Mouse (Mus musculus) liver, embryonic 15.5 days (tissue): ENCODE data around the gene Hax1. TPM values are rescaled to one million over a fixed set of nuclear protein-coding genes. Genes with fewer than 3 reads are reported as not detected.

ENCODE experiments used
- ATAC-seq: fragments of 200-750 bp; cut with Nextera tagmentation; 2 replicates; pipeline ENCODE4 v1.8.0; 2017; ENCODE audit warnings: moderate number of reproducible peaks, mild to moderate bottlenecking, moderate library complexity; ENCODE audit not compliant: insufficient read depth
- H3K27ac ChIP-seq: fragments of 300-500 bp; sonication (generic); replicated peaks from 2 replicates; pipeline ENCODE4 v1.5.1; 2015; ENCODE audit warnings: mild to moderate bottlenecking, inconsistent platforms
- H3K27me3 ChIP-seq: fragments of 300-500 bp; sonication (generic); 2 replicates; pipeline ENCODE4 v1.6.1; 2015; ENCODE audit warnings: mild to moderate bottlenecking, inconsistent platforms
- H3K36me3 ChIP-seq: fragments of 300-500 bp; sonication (generic); replicated peaks from 2 replicates; pipeline ENCODE4 v1.6.1; 2015; ENCODE audit warnings: moderate library complexity, mild to moderate bottlenecking, inconsistent platforms
- H3K4me1 ChIP-seq: fragments of 300-500 bp; sonication (generic); replicated peaks from 2 replicates; pipeline ENCODE4 v1.6.1; 2015; ENCODE audit warnings: inconsistent platforms
- H3K4me2 ChIP-seq: fragments of 300-500 bp; sonication (generic); 2 replicates; pipeline ENCODE4 v1.6.1; 2015; ENCODE audit warnings: moderate library complexity, mild to moderate bottlenecking, inconsistent platforms
- H3K4me3 ChIP-seq: fragments of 300-500 bp; sonication (generic); replicated peaks from 2 replicates; pipeline ENCODE4 v1.5.1; 2015; ENCODE audit warnings: mild to moderate bottlenecking, inconsistent platforms
- H3K9ac ChIP-seq: fragments of 300-500 bp; sonication (generic); 2 replicates; pipeline ENCODE4 v1.6.1; 2015; ENCODE audit warnings: moderate library complexity, mild to moderate bottlenecking, inconsistent platforms
- H3K9me3 ChIP-seq: fragments of 300-500 bp; sonication (generic); replicated peaks from 2 replicates; pipeline ENCODE4 v1.6.1; 2016; ENCODE audit warnings: inconsistent platforms
- WGBS: fragments of 180-500 bp; shearing (Covaris S2); methylation state at CpG from one replicate; pipeline ENCODE4 v1.1.7; 2015; ENCODE audit warnings: mixed read lengths; ENCODE audit not compliant: insufficient replicate concordance; 5-methylcytosine and 5-hydroxymethylcytosine counted together
- microRNA-seq: library from miRNA; unstranded; fragments of <30 nt; microRNA quantifications from one replicate; pipeline ENCODE4, GENCODE M21; 2016
- polyA plus RNA-seq: library from polyadenylated mRNA; unstranded; fragments of >200 nt; fragmentation: Nextera tagmentation; extraction: Ambion mirVana; gene quantifications from 2 replicates; pipeline ENCODE4 v1.2.1, GENCODE M21; 2015

Gene Hax1
- polyA plus RNA-seq, 1 experiment from 2014 or later = 124 TPM

DNA sequence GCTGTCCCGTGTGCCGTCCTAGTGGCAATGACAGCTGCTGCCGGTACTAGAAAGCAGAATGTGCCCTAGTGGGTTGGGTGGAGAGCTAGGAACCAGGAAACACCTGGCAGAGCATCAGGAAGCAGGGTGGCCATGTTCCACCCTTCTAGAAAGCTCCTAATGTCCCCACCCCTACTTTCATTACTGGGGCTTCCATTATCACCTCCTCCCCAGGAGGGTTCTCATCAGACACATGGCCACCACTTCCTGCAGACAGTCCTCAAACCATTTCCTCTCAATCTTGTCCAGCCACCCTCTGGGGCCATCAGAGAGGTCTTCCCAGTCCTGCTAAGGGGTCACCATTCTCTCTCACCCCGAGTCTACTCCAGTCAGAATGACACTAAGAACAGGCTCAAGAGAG lies 37.1 kb downstream of the Hax1 start:
- Histone ChIP-seq H3K9me3 (no peaks in the 10 kb centered on the region), H3K27me3 (peaks cover 62% of the 10 kb centered on the region), H3K9ac (no peak overlapping the region), H3K4me2 (peak overlapping the region; percentile 77), H3K4me3 (peak overlapping the region; percentile 61; the same call in 1 of the 2 replicates), H3K36me3 (no peaks in the 10 kb centered on the region), H3K27ac (no peak overlapping the region), H3K4me1 (peaks cover 44% of the 10 kb centered on the region)
- 9% methylated on average over 4 of the region's 4 CpGs for WGBS
- no peak for ATAC-seq

DNA sequence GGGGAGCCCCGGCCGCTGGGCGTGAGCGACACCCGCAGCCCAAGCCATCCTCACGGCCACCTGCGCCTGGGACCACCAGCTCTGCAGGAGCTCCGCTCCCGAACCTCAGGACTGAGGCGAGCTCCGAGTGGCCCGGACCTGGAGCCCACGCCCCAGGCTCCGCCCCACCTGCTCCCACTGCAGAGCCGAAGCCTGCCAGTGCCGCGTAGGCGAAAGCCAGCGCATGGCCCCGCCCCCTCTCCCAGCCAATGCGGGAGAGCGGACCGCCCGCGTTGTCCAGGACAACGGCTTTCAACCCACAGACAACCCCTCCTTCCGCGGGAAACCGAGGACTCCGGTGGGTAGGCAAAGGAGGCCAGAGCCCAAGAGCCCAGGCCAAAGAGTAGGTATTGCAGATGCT lies 38.1 kb downstream of the Hax1 start:
- peak overlapping the region; percentile 56 for H3K4me3 ChIP-seq

DNA sequence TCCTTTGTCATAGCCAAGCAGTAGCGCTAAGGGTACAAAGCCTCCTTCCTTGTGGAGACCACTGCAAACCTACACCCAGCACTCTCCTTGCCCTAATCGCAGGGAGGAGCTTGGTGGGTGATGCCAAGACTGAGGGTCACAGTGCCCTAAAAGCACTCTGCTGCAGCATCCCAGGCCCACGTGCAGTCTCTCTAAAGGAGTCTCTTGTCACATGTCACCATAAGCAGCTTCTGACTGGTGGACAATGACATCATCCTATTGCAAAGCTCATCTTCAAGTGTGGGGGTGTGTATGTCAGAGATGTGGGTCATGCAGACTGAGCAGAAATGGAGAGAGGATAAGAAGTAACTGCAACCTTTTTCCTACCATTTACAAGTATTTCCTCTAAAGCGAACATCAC lies 39.1 kb downstream of the Hax1 start:
- Histone ChIP-seq H3K4me3 (no peak overlapping the region), H3K36me3 (no peaks in the 10 kb centered on the region), H3K4me2 (no peak overlapping the region), H3K4me1 (peaks cover 42% of the 10 kb centered on the region), H3K27ac (no peak overlapping the region), H3K9ac (no peak overlapping the region), H3K27me3 (peaks cover 57% of the 10 kb centered on the region), H3K9me3 (no peaks in the 10 kb centered on the region)
- WGBS = 65% methylated on average over 4 of the region's 4 CpGs
- ATAC-seq = no peak

More for the DNA sequence above, 38.1 kb downstream of the Hax1 start:
- ATAC-seq = peak; percentile 76
- Histone ChIP-seq H3K9me3 (no peaks in the 10 kb centered on the region), H3K27ac (no peak overlapping the region), H3K4me1 (peaks cover 44% of the 10 kb centered on the region), H3K9ac (peak overlapping the region; percentile 37; the same call in 1 of the 2 replicates), H3K36me3 (no peaks in the 10 kb centered on the region), H3K4me2 (peak overlapping the region; percentile 77), H3K27me3 (peaks cover 62% of the 10 kb centered on the region)
- WGBS = under 1% methylated on average over 30 of the region's 30 CpGs

DNA sequence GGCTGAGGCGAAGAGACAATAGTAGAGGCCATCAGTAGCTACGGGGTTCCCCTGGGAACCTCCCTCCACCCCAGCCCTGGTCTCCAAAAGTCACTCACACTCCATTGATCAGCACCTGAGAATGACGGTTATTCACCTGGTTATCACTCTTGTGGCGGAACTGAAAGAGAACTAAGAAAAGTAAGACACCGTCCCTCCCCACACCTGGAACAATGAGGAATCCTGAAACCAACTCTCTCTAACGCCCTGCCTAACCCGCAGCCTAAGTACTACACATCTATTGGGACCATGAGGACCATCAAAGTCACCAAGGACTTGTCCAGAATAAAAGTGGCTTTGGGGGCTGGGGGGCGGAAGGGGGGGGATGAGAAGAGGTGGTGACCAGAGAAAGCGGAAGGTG lies 40.7 kb downstream of the Hax1 start:
- no peak for ATAC-seq
- H3K27ac ChIP-seq = no peak overlapping the region
- no peaks in the 10 kb centered on the region for H3K36me3 ChIP-seq
- peaks cover 33% of the 10 kb centered on the region for H3K4me1 ChIP-seq
- no peak overlapping the region for H3K9ac ChIP-seq
- no peak overlapping the region for H3K4me3 ChIP-seq
- no peak overlapping the region for H3K4me2 ChIP-seq
- no peaks in the 10 kb centered on the region for H3K9me3 ChIP-seq
- WGBS = 73% methylated on average over 9 of the region's 9 CpGs
- peaks cover 41% of the 10 kb centered on the region for H3K27me3 ChIP-seq

DNA sequence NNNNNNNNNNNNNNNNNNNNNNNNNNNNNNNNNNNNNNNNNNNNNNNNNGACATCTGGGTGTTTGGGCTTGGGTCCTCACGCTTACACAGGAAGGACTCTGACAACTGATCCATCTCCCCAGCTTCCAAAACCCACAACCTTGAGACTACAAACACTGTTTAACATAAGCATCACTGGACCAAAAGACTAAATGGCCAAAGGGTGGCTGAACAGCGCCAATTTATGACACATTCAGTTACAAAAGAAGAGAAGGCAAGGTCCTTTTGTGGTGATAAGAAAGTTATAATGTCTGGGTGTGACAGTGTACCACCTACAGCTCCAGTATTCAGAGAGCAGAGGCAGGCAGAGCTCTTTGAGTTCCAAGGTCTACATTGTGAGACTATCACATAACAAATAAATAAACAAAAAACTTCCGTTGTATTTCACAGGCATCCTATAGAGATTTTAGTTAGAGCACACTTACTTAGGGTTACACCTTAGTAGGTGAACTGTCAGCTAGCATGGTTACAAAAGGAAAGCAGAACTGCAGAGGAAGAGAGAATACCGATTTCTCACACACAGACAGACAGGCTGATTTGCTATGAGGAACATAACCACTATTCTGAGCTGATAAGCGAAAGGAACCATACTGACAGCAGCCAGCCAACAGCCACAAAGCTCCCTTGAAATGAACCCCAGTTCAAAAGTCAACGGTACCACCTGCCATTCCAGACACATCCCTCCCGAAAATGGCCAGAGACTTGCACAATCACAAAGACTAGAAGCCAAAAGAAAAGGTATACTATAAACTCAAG lies 42.2 kb downstream of the Hax1 start:
- H3K36me3 ChIP-seq = peaks cover 5% of the 10 kb centered on the region; the same call in 1 of the 2 replicates
- no peak overlapping the region for H3K4me2 ChIP-seq
- H3K27ac ChIP-seq = no peak overlapping the region
- peaks cover 26% of the 10 kb centered on the region for H3K27me3 ChIP-seq
- H3K4me3 ChIP-seq = no peak overlapping the region
- H3K9ac ChIP-seq = no peak overlapping the region
- no peak for ATAC-seq
- WGBS = 64% methylated on average over 7 of the region's 7 CpGs
- H3K9me3 ChIP-seq = no peaks in the 10 kb centered on the region
- H3K4me1 ChIP-seq = peaks cover 18% of the 10 kb centered on the region

DNA sequence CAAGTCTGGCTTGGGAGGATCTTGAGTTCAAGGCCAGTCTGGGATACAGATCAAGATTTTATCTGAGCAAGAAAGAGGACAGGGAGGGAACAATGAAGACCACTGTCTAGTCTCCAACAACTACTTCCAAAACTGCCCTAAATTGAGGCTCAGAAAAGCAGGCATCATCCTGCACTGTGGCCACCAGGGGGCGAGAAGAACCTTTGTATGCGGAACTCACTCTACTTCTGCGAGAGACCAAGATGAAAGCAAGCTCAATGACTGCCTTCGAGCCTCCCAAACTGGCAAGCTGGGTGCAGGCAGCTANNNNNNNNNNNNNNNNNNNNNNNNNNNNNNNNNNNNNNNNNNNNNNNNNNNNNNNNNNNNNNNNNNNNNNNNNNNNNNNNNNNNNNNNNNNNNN lies 45.2 kb downstream of the Hax1 start:
- no peak overlapping the region for H3K4me3 ChIP-seq

DNA sequence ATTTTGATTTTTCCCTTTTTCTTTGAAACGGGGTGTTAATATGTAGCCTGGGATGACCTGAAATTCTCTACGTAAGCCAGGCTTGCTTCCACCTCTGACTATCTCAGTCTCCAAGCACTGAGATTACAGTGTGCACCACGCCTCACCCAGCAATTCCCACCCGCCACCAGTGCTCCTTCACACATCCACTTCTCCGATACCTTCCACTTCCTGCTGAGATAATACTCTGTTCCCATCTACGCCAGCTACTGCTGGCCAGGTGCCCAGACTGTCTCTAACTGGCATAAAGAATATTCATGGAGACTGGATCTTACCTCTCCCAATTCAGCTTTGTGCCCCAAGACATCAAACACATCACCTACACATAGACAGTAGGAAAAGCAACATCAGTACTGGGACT lies 49.9 kb downstream of the Hax1 start:
- no peak overlapping the region for H3K4me3 ChIP-seq
- H3K27ac ChIP-seq = no peak overlapping the region
- no peaks in the 10 kb centered on the region for H3K9me3 ChIP-seq
- peaks cover 39% of the 10 kb centered on the region for H3K36me3 ChIP-seq
- no peak overlapping the region for H3K9ac ChIP-seq
- ATAC-seq = no peak
- H3K4me1 ChIP-seq = no peaks in the 10 kb centered on the region
- H3K27me3 ChIP-seq = no peaks in the 10 kb centered on the region
- H3K4me2 ChIP-seq = no peak overlapping the region
- WGBS = 67% methylated on average over 6 of the region's 6 CpGs

More for the DNA sequence above, 45.2 kb downstream of the Hax1 start:
- Histone ChIP-seq H3K4me1 (no peaks in the 10 kb centered on the region), H3K36me3 (peaks cover 14% of the 10 kb centered on the region; the same call in 1 of the 2 replicates), H3K27me3 (no peaks in the 10 kb centered on the region), H3K9ac (no peak overlapping the region), H3K4me2 (no peak overlapping the region), H3K9me3 (no peaks in the 10 kb centered on the region), H3K27ac (no peak overlapping the region)
- no peak for ATAC-seq
- WGBS = 3% methylated on average over 4 of the region's 4 CpGs

DNA sequence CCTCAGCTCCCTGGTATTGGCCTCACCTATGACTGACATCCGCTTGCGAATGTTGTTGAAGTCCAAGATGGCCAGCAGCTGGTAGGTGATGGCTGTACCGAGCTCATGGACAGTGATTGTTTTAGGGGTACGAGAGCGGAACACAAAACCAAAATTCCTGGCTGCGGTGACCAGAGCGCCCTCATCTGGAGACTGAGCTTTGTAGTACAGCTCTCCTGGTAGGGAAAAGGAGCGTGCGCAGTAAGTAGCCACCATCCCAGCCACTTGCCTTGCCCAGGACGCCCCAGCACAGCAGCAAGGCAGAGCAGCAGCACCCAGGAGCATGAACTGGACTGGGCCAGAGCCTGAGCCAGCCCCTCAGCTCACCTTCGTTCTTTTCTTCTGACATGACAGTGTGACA lies 50.6 kb downstream of the Hax1 start:
- WGBS = 80% methylated on average over 11 of the region's 11 CpGs
- Histone ChIP-seq H3K36me3 (peaks cover 39% of the 10 kb centered on the region), H3K9ac (no peak overlapping the region)

More for the DNA sequence above, 50.6 kb downstream of the Hax1 start:
- Histone ChIP-seq H3K4me2 (no peak overlapping the region), H3K4me1 (no peaks in the 10 kb centered on the region), H3K4me3 (no peak overlapping the region), H3K27ac (no peak overlapping the region), H3K9me3 (no peaks in the 10 kb centered on the region), H3K27me3 (no peaks in the 10 kb centered on the region)
- ATAC-seq = no peak

Small RNA genes lying within 50 kb of the gene (microRNA-seq; reads per million reads assigned to microRNA genes)
- gene Mir7669 = 1.3 reads per million

Other genes with a start within 250 kb of the Hax1 start
- 0.16 and 0.17 TPM in 2 replicates for gene Chrnb2, start 234.1 kb downstream of the Hax1 start, polyA plus RNA-seq
- 3.1 and 3.5 TPM in 2 replicates for gene Ube2q1, start 225.2 kb downstream of the Hax1 start, polyA plus RNA-seq
- gene She, start 167.4 kb downstream of the Hax1 start, polyA plus RNA-seq = 0.93 and 1.2 TPM in 2 replicates
- gene Il6ra, start 85.6 kb downstream of the Hax1 start, polyA plus RNA-seq = 5.3 and 6.3 TPM in 2 replicates
- gene Atp8b2, start 35.3 kb downstream of the Hax1 start, polyA plus RNA-seq = 1.3 and 1.7 TPM in 2 replicates
- gene 4933434E20Rik, start 52.9 kb upstream of the Hax1 start, polyA plus RNA-seq = 71.4 and 75.6 TPM in 2 replicates
- 54.0 and 61.5 TPM in 2 replicates for gene Ubap2l, start 53.8 kb upstream of the Hax1 start, polyA plus RNA-seq
- gene Tpm3, start 73.9 kb upstream of the Hax1 start, polyA plus RNA-seq = 185 and 190 TPM in 2 replicates
- 0.05 and 0.08 TPM in 2 replicates for gene Nup210l, start 105.4 kb upstream of the Hax1 start, polyA plus RNA-seq
- 479 and 574 TPM in 2 replicates for gene Rps27, start 214.9 kb upstream of the Hax1 start, polyA plus RNA-seq
- 3.7 and 4.7 TPM in 2 replicates for gene Rab13, start 214.9 kb upstream of the Hax1 start, polyA plus RNA-seq
- gene Jtb, start 232.8 kb upstream of the Hax1 start, polyA plus RNA-seq = 40.7 and 42.7 TPM in 2 replicates
- gene Creb3l4, start 244.7 kb upstream of the Hax1 start, polyA plus RNA-seq = 0.37 and 0.47 TPM in 2 replicates
- 27.6 and 28.1 TPM in 2 replicates for gene Slc39a1, start 249.4 kb upstream of the Hax1 start, polyA plus RNA-seq